Comparison of ENCODE assay signal across 30 mouse cellular contexts in the genomic region with DNA sequence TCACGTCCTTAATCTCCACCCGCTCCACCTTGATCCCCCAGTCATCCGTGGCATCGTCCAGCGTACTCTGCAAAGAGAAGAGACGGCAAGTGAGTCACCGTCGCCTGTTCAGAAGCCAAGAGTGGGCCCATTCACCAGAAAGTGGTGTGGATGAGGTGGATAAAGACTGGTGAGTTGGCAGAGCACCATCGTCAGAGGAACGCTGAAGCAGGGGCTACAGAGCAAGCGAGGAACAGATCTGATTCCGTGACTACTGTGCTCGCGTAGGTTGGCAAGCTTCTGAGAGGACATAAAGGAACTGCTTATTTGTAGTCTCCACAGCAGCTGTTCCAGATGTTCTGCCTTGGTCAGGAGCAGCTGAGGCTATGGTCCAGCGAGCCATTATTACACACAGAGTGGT. TPM values are rescaled to one million over a fixed set of nuclear protein-coding genes. Genes with fewer than 3 reads are reported as not detected.
DNase-seq lines count a peak whose midpoint lies in the region; ATAC-seq and TF ChIP-seq lines count a peak whose summit lies in the region.
"Had no signal": no experiment of that assay in that cellular context is flagged by ENCODE, and none has a peak within 500 bp of the region (broad histone marks: within the 10 kb centered on the region; RNA-seq: fewer than 3 reads in every experiment).

No protein-coding gene starts in this region.

- POLR2A ChIA-PET in Patski (lab: Charles Lee): interaction anchor here (1.1 to 1.2 kb wide), 3 partner anchors 9 to 33 kb away, joined by 3 to 4 read pairs (median 3); a partner anchor contains a TSS

- TF ChIP-seq CTCF in gastrocnemius, adult 2 months (IDR thresholded peaks at IDR 0.05): no peak
- no peak for TF ChIP-seq CTCF in liver, postnatal 0 days (IDR thresholded peaks at IDR 0.05; ENCODE audit: low read depth)
- no peak for TF ChIP-seq CTCF in Patski (IDR thresholded peaks at IDR 0.05)

- DNase-seq in gastrocnemius, adult 2 months: peak; percentile 12
- no peak for DNase-seq in gastrocnemius, adult 8-10 months (ENCODE audit: low spot score in 2 of 2)
- no peak for DNase-seq in liver, postnatal 0 days
- peak; percentile 71 for DNase-seq in Patski (ENCODE audit: low read depth, low spot score)
- DNase-seq in heart, adult 18-20 months: no peak
- DNase-seq: adrenal gland, adult 2 months; adrenal gland, postnatal 10 days; adrenal gland, postnatal 25 days; B cell, adult 2 months; cerebellum, adult 11 months; cerebellum, adult 18-20 months; cerebellum, adult 8-10 months; cerebellum, adult 9-11 months; cerebellum, postnatal 14 days; cerebellum, postnatal 36 days; embryo, embryonic 11 days had no signal

- H3K27me3 ChIP-seq in liver, embryonic 15.5 days: no peaks in the 10 kb centered on the region
- H3K27me3 ChIP-seq in liver, postnatal 0 days (ENCODE audit: insufficient read depth, low read length): no peaks in the 10 kb centered on the region
- no peaks in the 10 kb centered on the region for H3K27me3 ChIP-seq in Patski
- H3K27me3 ChIP-seq: CH12.LX; embryonic facial prominence, embryonic 12.5 days; embryonic facial prominence, embryonic 15.5 days; forebrain, embryonic 12.5 days had no signal

- no peak overlapping the region for H3K9ac ChIP-seq in liver, embryonic 15.5 days
- H3K9ac ChIP-seq in liver, postnatal 0 days (replicated peaks): no peak overlapping the region
- H3K9ac ChIP-seq: embryonic facial prominence, embryonic 12.5 days; embryonic facial prominence, embryonic 15.5 days; forebrain, embryonic 12.5 days had no signal

- CTCF ChIA-PET in Patski (lab: Charles Lee): interaction anchor here (0.9 to 1.4 kb wide), 3 partner anchors 9 to 29 kb away, joined by 3 to 5 read pairs (median 3); no protein-coding TSS in a partner anchor

- intact Hi-C loops in gastrocnemius, adult 2 months (cut with DNase I): no loop called here

- H3K36me3 ChIP-seq in liver, embryonic 15.5 days (replicated peaks): peaks cover 99% of the 10 kb centered on the region
- peaks cover 95% of the 10 kb centered on the region for H3K36me3 ChIP-seq in liver, postnatal 0 days (replicated peaks; ENCODE audit: insufficient read depth, low read length)
- H3K36me3 ChIP-seq: embryonic facial prominence, embryonic 15.5 days; forebrain, embryonic 10.5 days; forebrain, embryonic 12.5 days had no signal

- no peak overlapping the region for H3K4me3 ChIP-seq in gastrocnemius, adult 2 months
- no peak overlapping the region for H3K4me3 ChIP-seq in liver, embryonic 15.5 days (replicated peaks)
- H3K4me3 ChIP-seq in liver, postnatal 0 days (ENCODE audit: low read depth, low read length): no peak overlapping the region
- H3K4me3 ChIP-seq: embryonic facial prominence, embryonic 12.5 days; embryonic facial prominence, embryonic 15.5 days; erythroblast, embryonic 14.5 days; forebrain, embryonic 10.5 days; forebrain, embryonic 12.5 days had no signal

- H3K4me1 ChIP-seq in liver, embryonic 15.5 days (replicated peaks): peaks cover 90% of the 10 kb centered on the region
- peaks cover 48% of the 10 kb centered on the region for H3K4me1 ChIP-seq in liver, postnatal 0 days (ENCODE audit: insufficient read depth)
- H3K4me1 ChIP-seq: embryonic facial prominence, embryonic 12.5 days had no signal

- ATAC-seq in liver, embryonic 15.5 days (ENCODE audit: insufficient read depth): no peak
- no peak for ATAC-seq in liver, postnatal 0 days
- ATAC-seq in Patski: peak; percentile 77
- ATAC-seq: CD4-positive, CD25-positive, alpha-beta regulatory T cell, adult 4 months; forebrain, embryonic 14.5 days; forebrain, embryonic 16.5 days had no signal

- 96% methylated on average over 15 of the region's 15 CpGs for WGBS in liver, embryonic 15.5 days (ENCODE audit: insufficient replicate concordance)
- 95% methylated on average over 15 of the region's 15 CpGs for whole genome bisulfite sequencing in liver, postnatal 0 days (ENCODE audit: insufficient replicate concordance)

- H3K4me2 ChIP-seq in liver, embryonic 15.5 days: no peak overlapping the region
- no peak overlapping the region for H3K4me2 ChIP-seq in liver, postnatal 0 days (ENCODE audit: low read depth, low read length)
- H3K4me2 ChIP-seq: embryonic facial prominence, embryonic 12.5 days; embryonic facial prominence, embryonic 15.5 days; forebrain, embryonic 12.5 days had no signal

- no peak overlapping the region for H3K27ac ChIP-seq in gastrocnemius, adult 2 months
- 0 out of 2 replicates have a peak overlapping the region, but pooled peaks have one; percentile 31 for H3K27ac ChIP-seq in liver, embryonic 15.5 days (replicated peaks)
- H3K27ac ChIP-seq in liver, postnatal 0 days (ENCODE audit: low read depth): no peak overlapping the region
- H3K27ac ChIP-seq: embryonic facial prominence, embryonic 12.5 days; embryonic facial prominence, embryonic 15.5 days; forebrain, embryonic 10.5 days; forebrain, embryonic 12.5 days had no signal

- in situ Hi-C loops in Patski (cut with MboI; ENCODE audit: low pct_unique_long_range_greater_than_20kb): no loop called here

- TF ChIP-seq EP300 in liver, postnatal 0 days (IDR thresholded peaks at IDR 0.05; ENCODE audit: low read depth): no peak

- no peaks in the 10 kb centered on the region for H3K9me3 ChIP-seq in liver, embryonic 15.5 days (replicated peaks)
- H3K9me3 ChIP-seq in liver, postnatal 0 days (ENCODE audit: low read length): no peaks in the 10 kb centered on the region
- H3K9me3 ChIP-seq: embryonic facial prominence, embryonic 12.5 days; embryonic facial prominence, embryonic 15.5 days; forebrain, embryonic 10.5 days; forebrain, embryonic 12.5 days; G1E had no signal

RNA-seq across cellular contexts. Expression of a gene that starts 16.4 kb away (rescaled TPM):
- 10 to 100 TPM; 17.1 to 30.1 TPM for total RNA-seq in gastrocnemius, adult 2 months (2021)
- total RNA-seq in gastrocnemius, adult 8-10 months (2022): 10 to 100 TPM; 25.3 to 27.8 (median 26.6) TPM
- polyA plus RNA-seq in liver, embryonic 15.5 days (2015; fragmentation: Nextera tagmentation; extraction: Ambion mirVana): 169 and 191 TPM in 2 replicates
- 77.1 and 86.3 TPM in 2 replicates for polyA plus RNA-seq in liver, postnatal 0 days (2015; fragmentation: Nextera tagmentation; extraction: Ambion mirVana)
- polyA plus RNA-seq in Patski (2021): 19.6 TPM
- total RNA-seq in heart, adult 18-20 months (2021): 100 to 1,000 TPM in 1 of 2 experiments, 10 to 100 TPM in 1; 88.5 to 102 TPM

RNA-seq across cellular contexts. Expression of a gene that starts 47.1 kb away (rescaled TPM):
- total RNA-seq in gastrocnemius, adult 2 months (2021): not detected
- not detected for total RNA-seq in gastrocnemius, adult 8-10 months (2022)
- polyA plus RNA-seq in liver, embryonic 15.5 days (2015; fragmentation: Nextera tagmentation; extraction: Ambion mirVana): not detected in 2 replicates
- not detected in 2 replicates for polyA plus RNA-seq in liver, postnatal 0 days (2015; fragmentation: Nextera tagmentation; extraction: Ambion mirVana)
- polyA plus RNA-seq in Patski (2021): not detected
- not detected for total RNA-seq in heart, adult 18-20 months (2021)
- total RNA-seq: adrenal gland, adult 2 months; adrenal gland, postnatal 10 days; adrenal gland, postnatal 25 days; adrenal gland, postnatal 4 days; CH12.LX; common myeloid progenitor, adult 5-6 weeks had no signal
- polyA plus RNA-seq: adrenal gland, adult 2 months; brain, embryonic 14.5 days; CD4-positive, CD25-positive, alpha-beta regulatory T cell, adult 4 months; embryonic facial prominence, embryonic 12.5 days; embryonic facial prominence, embryonic 15.5 days; erythroblast, embryonic 14.5 days; forebrain, embryonic 10.5 days; forebrain, embryonic 12.5 days; forebrain, embryonic 14.5 days; forebrain, embryonic 16.5 days; G1E had no signal

Comparison
In these comparisons a context has a peak if more than half of its experiments do, and no peak if none do; other contexts are left out.
1. DNase-seq: peak in gastrocnemius, adult 2 months (single experiment) and Patski (single experiment); none in gastrocnemius, adult 8-10 months (0 of 2), liver, postnatal 0 days (single experiment) and heart, adult 18-20 months (0 of 2).